Mouse (Mus musculus): Measurements from ENCODE around the gene Wscd1.

DNA sequence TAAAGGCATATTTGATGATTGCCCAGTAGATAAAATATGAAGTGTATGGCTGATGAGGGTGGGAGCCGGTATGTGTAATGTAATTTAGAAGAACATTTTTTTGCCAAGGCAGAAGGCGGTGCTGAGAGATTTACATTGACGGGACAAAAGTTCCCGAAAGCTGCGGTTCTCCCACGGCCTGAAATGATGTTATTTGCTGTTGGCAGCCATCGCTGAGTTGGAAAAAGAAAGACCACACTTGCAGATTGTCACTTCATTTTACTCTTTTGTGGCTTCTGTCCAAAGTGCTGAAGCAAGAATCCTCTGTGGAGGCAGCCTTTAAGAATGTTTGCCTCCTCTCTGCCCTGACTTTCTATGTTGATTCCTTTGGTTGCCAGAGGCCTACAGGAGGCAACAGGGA lies 63.2 kb downstream of the Wscd1 start:
- no peak for TF ChIP-seq TAL1 (IDR thresholded peaks at IDR 0.05; ENCODE audit: low read length)
- no peak for TF ChIP-seq GATA1 (IDR thresholded peaks at IDR 0.05; ENCODE audit: low read length)
